Mouse (Mus musculus) hindbrain, embryonic 12.5 days (tissue): ENCODE results near the gene Abi1. TPM values are rescaled to one million over a fixed set of nuclear protein-coding genes. Genes with fewer than 3 reads are reported as not detected.
"Not testable (repeated sequence)": the region's sequence is repeated elsewhere in the genome, so short reads cannot be mapped to it uniquely, and the experiment has no call there.

Experiments used
- ATAC-seq: fragments of 200-750 bp; cut with Nextera tagmentation; 2 replicates; pipeline ENCODE4 v1.8.0; 2017; ENCODE audit warnings: moderate TSS enrichment; ENCODE audit not compliant: low FRiP score
- H3K27ac ChIP-seq: fragments of 300-500 bp; sonication (generic); 2 replicates; pipeline ENCODE4 v1.5.1; 2016; ENCODE audit warnings: mild to moderate bottlenecking
- H3K27me3 ChIP-seq: fragments of 300-500 bp; sonication (generic); 2 replicates; pipeline ENCODE4 v1.6.1; 2016; ENCODE audit warnings: mild to moderate bottlenecking
- H3K36me3 ChIP-seq: fragments of 300-500 bp; sonication (generic); 2 replicates; pipeline ENCODE4 v1.6.1; 2016; ENCODE audit warnings: mild to moderate bottlenecking
- H3K4me1 ChIP-seq: fragments of 300-500 bp; sonication (generic); 2 replicates; pipeline ENCODE4 v1.6.1; 2016
- H3K4me2 ChIP-seq: fragments of 300-500 bp; sonication (generic); replicated peaks from 2 replicates; pipeline ENCODE4 v1.6.1; 2016; ENCODE audit warnings: mild to moderate bottlenecking
- H3K4me3 ChIP-seq: fragments of 300-500 bp; sonication (generic); 2 replicates; pipeline ENCODE4 v1.5.1; 2016; ENCODE audit warnings: mild to moderate bottlenecking
- H3K9ac ChIP-seq: fragments of 300-500 bp; sonication (generic); 2 replicates; pipeline ENCODE4 v1.6.1; 2016; ENCODE audit warnings: mild to moderate bottlenecking, moderate library complexity
- H3K9me3 ChIP-seq: fragments of 300-500 bp; sonication (generic); replicated peaks from 2 replicates; pipeline ENCODE4 v1.6.1; 2016; ENCODE audit warnings: mild to moderate bottlenecking
- WGBS: fragments of 180-500 bp; shearing (Covaris S2); methylation state at CpG from one replicate; pipeline ENCODE4 v1.1.7; 2016; 5-methylcytosine and 5-hydroxymethylcytosine counted together
- polyA plus RNA-seq: library from polyadenylated mRNA; unstranded; fragments of >200 nt; fragmentation: Nextera tagmentation; extraction: Ambion mirVana; gene quantifications from 2 replicates; pipeline ENCODE4 v1.2.1, GENCODE M21; 2016

Gene Abi1
- polyA plus RNA-seq, 1 experiment from 2014 or later, result 48.2 TPM

GRCm38 (mm10) chr2:23051890-23052289, 11.8 kb upstream of the Abi1 start:
- H3K9ac ChIP-seq, result no peak overlapping the region
- H3K9me3 ChIP-seq, result no peaks in the 10 kb centered on the region
- no peak overlapping the region for H3K4me2 ChIP-seq
- no peak overlapping the region for H3K27ac ChIP-seq
- no peak overlapping the region for H3K4me3 ChIP-seq
- ATAC-seq, result no peak
- 75% methylated on average over 2 of the region's 2 CpGs for WGBS
- H3K4me1 ChIP-seq, result no peaks in the 10 kb centered on the region
- H3K36me3 ChIP-seq, result no peaks in the 10 kb centered on the region
- no peaks in the 10 kb centered on the region for H3K27me3 ChIP-seq

GRCm38 (mm10) chr2:23048006-23048405, 8.0 kb upstream of the Abi1 start:
- no peaks in the 10 kb centered on the region for H3K4me1 ChIP-seq
- no peak for ATAC-seq
- no peak overlapping the region for H3K4me2 ChIP-seq
- H3K27ac ChIP-seq, result no peak overlapping the region
- no peaks in the 10 kb centered on the region for H3K36me3 ChIP-seq
- H3K4me3 ChIP-seq, result no peak overlapping the region
- no peaks in the 10 kb centered on the region for H3K9me3 ChIP-seq
- no peak overlapping the region for H3K9ac ChIP-seq
- H3K27me3 ChIP-seq, result no peaks in the 10 kb centered on the region

- 45% methylated on average over 1 of the region's 1 CpGs for WGBS
- Histone ChIP-seq H3K9ac (no peak overlapping the region), H3K4me2 (no peak overlapping the region), H3K4me3 (no peak overlapping the region), H3K4me1 (no peaks in the 10 kb centered on the region), H3K36me3 (no peaks in the 10 kb centered on the region), H3K9me3 (no peaks in the 10 kb centered on the region), H3K27ac (no peak overlapping the region), H3K27me3 (no peaks in the 10 kb centered on the region)
- no peak for ATAC-seq
Observed at GRCm38 (mm10) chr2:23045703-23046102, 5.7 kb upstream of the Abi1 start.

- WGBS, result 95% methylated on average over 3 of the region's 3 CpGs
- Histone ChIP-seq H3K27ac (no peak overlapping the region), H3K36me3 (no peaks in the 10 kb centered on the region), H3K4me1 (peaks cover 10% of the 10 kb centered on the region), H3K9ac (no peak overlapping the region), H3K27me3 (no peaks in the 10 kb centered on the region), H3K4me2 (no peak overlapping the region), H3K9me3 (no peaks in the 10 kb centered on the region), H3K4me3 (no peak overlapping the region)
- no peak for ATAC-seq
Observed at GRCm38 (mm10) chr2:23042189-23042588, 2.1 kb upstream of the Abi1 start.

GRCm38 (mm10) chr2:23041457-23041856, 1.4 kb upstream of the Abi1 start:
- no peaks in the 10 kb centered on the region for H3K27me3 ChIP-seq
- peaks cover 15% of the 10 kb centered on the region for H3K4me1 ChIP-seq
- no peak for ATAC-seq
- H3K4me3 ChIP-seq, result no peak overlapping the region
- 78% methylated on average over 4 of the region's 4 CpGs for WGBS
- no peaks in the 10 kb centered on the region for H3K36me3 ChIP-seq
- H3K4me2 ChIP-seq, result no peak overlapping the region
- no peak overlapping the region for H3K27ac ChIP-seq
- no peak overlapping the region for H3K9ac ChIP-seq
- no peaks in the 10 kb centered on the region for H3K9me3 ChIP-seq

GRCm38 (mm10) chr2:23040690-23041089, 649 bp upstream of the Abi1 start:
- H3K4me3 ChIP-seq, H3K9me3 ChIP-seq, H3K27me3 ChIP-seq, H3K36me3 ChIP-seq, H3K4me2 ChIP-seq, H3K9ac ChIP-seq, H3K27ac ChIP-seq: not testable (repeated sequence)
- 0 out of 2 replicates have a peak, but pooled peaks have one; percentile 5 for ATAC-seq
- H3K4me1 ChIP-seq, result peaks cover 15% of the 10 kb centered on the region
- 87% methylated on average over 7 of the region's 7 CpGs for WGBS

DNA sequence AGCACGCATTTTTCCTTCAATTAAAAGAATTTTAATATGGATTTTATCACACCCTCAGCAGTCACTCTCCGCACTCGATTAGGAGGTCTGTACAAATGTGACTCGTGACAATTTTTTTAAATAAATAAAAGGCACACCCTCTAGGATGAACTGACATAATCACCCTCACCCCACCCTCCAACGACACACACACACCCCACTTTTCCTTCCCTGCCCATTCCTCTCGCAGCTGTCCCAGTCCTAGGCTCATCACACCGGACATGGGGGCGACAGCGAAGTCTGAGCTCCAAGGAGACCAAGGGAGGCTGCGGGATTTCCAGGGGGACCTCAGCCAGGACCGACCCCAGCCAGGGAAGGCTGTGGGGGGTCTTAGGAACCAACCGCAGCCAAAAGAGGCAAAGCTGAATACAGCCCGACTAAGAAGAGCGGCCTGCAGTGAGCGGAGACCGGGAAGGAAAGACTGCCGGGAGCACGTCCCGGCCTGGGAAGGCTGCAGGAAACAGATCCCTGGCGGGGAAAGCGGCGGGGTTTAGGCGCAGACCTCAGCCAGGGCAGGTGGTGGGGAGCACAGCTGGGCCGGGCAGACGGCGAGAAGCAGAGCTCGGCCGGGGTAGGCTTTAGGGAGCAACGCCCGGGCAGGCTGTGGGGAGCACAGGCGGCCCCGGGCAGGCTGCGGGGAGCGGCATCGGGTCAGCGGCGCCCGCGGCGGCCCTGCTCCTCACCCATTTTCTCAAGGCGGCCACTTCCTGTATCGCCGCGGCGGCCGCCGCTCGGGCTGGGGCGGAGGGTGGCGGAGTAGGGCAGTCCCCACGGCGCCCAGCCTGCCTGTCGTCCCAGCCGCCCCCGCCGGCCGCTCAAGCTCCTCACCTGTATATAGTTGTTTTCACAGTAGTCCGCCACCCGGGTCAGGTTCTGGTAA, 700 bp downstream of the Abi1 start:
- Histone ChIP-seq H3K9ac (peak overlapping the region; percentile 96), H3K4me1 (peaks cover 15% of the 10 kb centered on the region), H3K27me3 (no peaks in the 10 kb centered on the region), H3K4me3 (peak overlapping the region; percentile 86), H3K9me3 (no peaks in the 10 kb centered on the region), H3K27ac (peak overlapping the region; percentile 97), H3K36me3 (no peaks in the 10 kb centered on the region), H3K4me2 (peak overlapping the region; percentile 75)
- peak; percentile 90 for ATAC-seq
- under 1% methylated on average over 51 of the region's 59 CpGs for WGBS

DNA sequence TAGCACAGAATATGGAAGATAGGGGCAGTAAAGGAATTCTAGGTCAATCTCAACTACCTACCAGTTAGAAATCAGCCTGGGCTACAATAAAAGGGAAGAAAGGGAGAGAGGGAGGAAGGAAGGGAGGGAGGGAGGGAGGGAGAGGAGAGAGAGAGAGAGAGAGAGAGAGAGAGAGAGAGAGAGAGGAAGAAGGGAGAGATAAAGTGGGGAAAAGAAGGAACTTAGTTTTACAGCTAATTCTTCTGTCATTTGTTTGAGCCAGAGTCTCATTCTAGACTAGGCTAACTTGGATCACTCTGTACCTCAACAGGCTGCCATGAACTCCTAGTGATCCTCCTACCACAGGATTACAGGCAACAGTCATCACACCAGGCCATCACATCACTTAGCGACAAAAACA, 4.6 kb downstream of the Abi1 start:
- ATAC-seq, result no peak
- no peaks in the 10 kb centered on the region for H3K27me3 ChIP-seq
- no peak overlapping the region for H3K4me3 ChIP-seq
- H3K4me1 ChIP-seq, result peaks cover 15% of the 10 kb centered on the region
- no peak overlapping the region for H3K4me2 ChIP-seq
- H3K9me3 ChIP-seq, result no peaks in the 10 kb centered on the region
- WGBS, result 97% methylated on average over 1 of the region's 1 CpGs
- no peaks in the 10 kb centered on the region for H3K36me3 ChIP-seq
- H3K9ac ChIP-seq, result no peak overlapping the region
- H3K27ac ChIP-seq, result no peak overlapping the region

DNA sequence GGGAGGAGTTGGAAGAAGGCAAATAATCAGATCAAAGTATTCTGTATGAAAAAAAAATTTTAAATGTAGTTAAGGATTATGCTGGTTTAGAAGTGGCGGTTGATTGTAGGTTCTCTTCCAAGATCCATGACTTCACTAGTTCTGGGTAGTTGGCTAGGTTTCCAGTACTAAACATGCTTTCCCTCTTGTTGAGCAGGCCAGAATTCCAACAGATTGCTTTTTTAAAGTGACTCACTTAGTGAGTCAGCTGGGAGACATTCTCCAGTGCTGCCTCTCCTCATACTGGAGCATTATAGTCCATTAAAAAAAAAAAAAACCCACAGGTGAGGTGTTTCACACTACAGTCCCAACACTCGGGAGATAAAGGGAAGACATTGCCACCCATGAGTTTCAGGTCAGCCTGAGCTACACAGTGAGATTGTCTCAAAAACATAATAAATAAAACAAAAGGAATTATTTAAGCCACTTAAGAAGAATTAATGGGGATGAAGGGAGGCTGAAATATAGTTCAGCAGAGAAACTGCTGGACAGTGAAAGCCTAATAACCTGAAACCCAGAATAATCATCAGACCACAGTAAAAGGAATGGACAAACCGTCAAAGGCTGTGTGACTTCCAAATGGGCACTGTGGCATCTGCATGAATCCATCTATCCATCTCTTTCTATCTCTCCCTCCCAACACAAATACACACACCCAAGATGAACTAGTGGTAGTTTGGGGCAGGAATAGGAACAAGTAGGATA, 5.2 kb downstream of the Abi1 start:
- Histone ChIP-seq H3K36me3 (peaks cover 1% of the 10 kb centered on the region; the same call in 1 of the 2 replicates), H3K27ac (no peak overlapping the region), H3K27me3 (no peaks in the 10 kb centered on the region), H3K4me1 (peaks cover 15% of the 10 kb centered on the region), H3K4me2 (no peak overlapping the region), H3K4me3 (no peak overlapping the region), H3K9me3 (no peaks in the 10 kb centered on the region), H3K9ac (no peak overlapping the region)
- ATAC-seq, result no peak
- 94% methylated on average over 3 of the region's 3 CpGs for WGBS

- Histone ChIP-seq H3K9me3 (no peaks in the 10 kb centered on the region), H3K9ac (no peak overlapping the region), H3K36me3 (peaks cover 3% of the 10 kb centered on the region; the same call in 1 of the 2 replicates), H3K4me3 (no peak overlapping the region), H3K4me1 (no peaks in the 10 kb centered on the region), H3K27ac (no peak overlapping the region), H3K4me2 (no peak overlapping the region), H3K27me3 (no peaks in the 10 kb centered on the region)
- 100% methylated on average over 4 of the region's 4 CpGs for WGBS
- no peak for ATAC-seq
Observed at GRCm38 (mm10) chr2:23030631-23031030, 9.4 kb downstream of the Abi1 start.

- Histone ChIP-seq H3K27me3 (no peaks in the 10 kb centered on the region), H3K4me2 (no peak overlapping the region), H3K4me3 (no peak overlapping the region), H3K9me3 (no peaks in the 10 kb centered on the region), H3K36me3 (peaks cover 3% of the 10 kb centered on the region; the same call in 1 of the 2 replicates), H3K9ac (no peak overlapping the region), H3K4me1 (no peaks in the 10 kb centered on the region), H3K27ac (no peak overlapping the region)
- 86% methylated on average over 4 of the region's 4 CpGs for WGBS
- no peak for ATAC-seq
Observed at GRCm38 (mm10) chr2:23028826-23029225, 11.2 kb downstream of the Abi1 start.

- no peaks in the 10 kb centered on the region for H3K9me3 ChIP-seq
Observed at GRCm38 (mm10) chr2:23026379-23026778, 13.7 kb downstream of the Abi1 start.

More at GRCm38 (mm10) chr2:23026379-23026778, 13.7 kb downstream of the Abi1 start:
- Histone ChIP-seq H3K4me3 (no peak overlapping the region), H3K4me1 (no peaks in the 10 kb centered on the region), H3K27ac (no peak overlapping the region), H3K9ac (no peak overlapping the region), H3K27me3 (no peaks in the 10 kb centered on the region), H3K4me2 (no peak overlapping the region), H3K36me3 (peaks cover 3% of the 10 kb centered on the region; the same call in 1 of the 2 replicates)
- no peak for ATAC-seq
- 97% methylated on average over 1 of the region's 1 CpGs for WGBS
